Mouse (Mus musculus) neural tube, embryonic 14.5 days (tissue): ENCODE results near the gene Klhl3. TPM values are rescaled to one million over a fixed set of nuclear protein-coding genes. Genes with fewer than 3 reads are reported as not detected.
"Not testable (repeated sequence)": the region's sequence is repeated elsewhere in the genome, so short reads cannot be mapped to it uniquely, and the experiment has no call there.

Experiments used
- ATAC-seq: fragments of 200-750 bp; cut with Nextera tagmentation; 2 replicates; pipeline ENCODE4 v1.8.0; 2017; ENCODE audit warnings: low read depth, mild to moderate bottlenecking, moderate TSS enrichment, moderate library complexity
- H3K27ac ChIP-seq: fragments of 300-500 bp; sonication (generic); 2 replicates; pipeline ENCODE4 v1.5.1; 2014; ENCODE audit warnings: low read depth, mild to moderate bottlenecking, control low read depth, low read length, moderate library complexity, mixed read lengths
- H3K27me3 ChIP-seq: fragments of 300-500 bp; sonication (generic); 2 replicates; pipeline ENCODE4 v1.6.1; 2014; ENCODE audit warnings: low read length; ENCODE audit not compliant: control insufficient read depth, insufficient read depth
- H3K36me3 ChIP-seq: fragments of 300-500 bp; sonication (generic); 2 replicates; pipeline ENCODE4 v1.6.1; 2014; ENCODE audit warnings: low read length, mixed read lengths; ENCODE audit not compliant: control insufficient read depth, insufficient read depth
- H3K4me1 ChIP-seq: fragments of 300-500 bp; sonication (generic); 2 replicates; pipeline ENCODE4 v1.6.1; 2014; ENCODE audit warnings: low read length; ENCODE audit not compliant: control insufficient read depth, insufficient read depth
- H3K4me2 ChIP-seq: fragments of 300-500 bp; sonication (generic); 2 replicates; pipeline ENCODE4 v1.6.1; 2014; ENCODE audit warnings: mild to moderate bottlenecking, low read depth, low read length, control low read depth
- H3K4me3 ChIP-seq: fragments of 300-500 bp; sonication (generic); 2 replicates; pipeline ENCODE4 v1.5.1; 2014; ENCODE audit warnings: low read depth, low read length, control low read depth, mixed read lengths
- H3K9ac ChIP-seq: fragments of 300-500 bp; sonication (generic); replicated peaks from 2 replicates; pipeline ENCODE4 v1.6.1; 2014; ENCODE audit warnings: low read depth, mild to moderate bottlenecking, control low read depth, low read length, mixed read lengths
- H3K9me3 ChIP-seq: fragments of 300-500 bp; sonication (generic); 2 replicates; pipeline ENCODE4 v1.6.1; 2016; ENCODE audit warnings: low read length; ENCODE audit not compliant: control insufficient read depth
- WGBS: fragments of 180-500 bp; shearing (Covaris S2); extraction: QIAGEN DNeasy Blood & Tissue Kit; methylation state at CpG from one replicate; pipeline ENCODE4 v1.1.7; 2014; 5-methylcytosine and 5-hydroxymethylcytosine counted together
- polyA plus RNA-seq: library from polyadenylated mRNA; unstranded; fragments of >200 nt; fragmentation: Nextera tagmentation; extraction: Ambion mirVana; gene quantifications from 2 replicates; pipeline ENCODE4 v1.2.1, GENCODE M21; 2014

Klhl3 gene
- polyA plus RNA-seq, 1 experiment from 2014 or later, result 17.6 TPM

DNA sequence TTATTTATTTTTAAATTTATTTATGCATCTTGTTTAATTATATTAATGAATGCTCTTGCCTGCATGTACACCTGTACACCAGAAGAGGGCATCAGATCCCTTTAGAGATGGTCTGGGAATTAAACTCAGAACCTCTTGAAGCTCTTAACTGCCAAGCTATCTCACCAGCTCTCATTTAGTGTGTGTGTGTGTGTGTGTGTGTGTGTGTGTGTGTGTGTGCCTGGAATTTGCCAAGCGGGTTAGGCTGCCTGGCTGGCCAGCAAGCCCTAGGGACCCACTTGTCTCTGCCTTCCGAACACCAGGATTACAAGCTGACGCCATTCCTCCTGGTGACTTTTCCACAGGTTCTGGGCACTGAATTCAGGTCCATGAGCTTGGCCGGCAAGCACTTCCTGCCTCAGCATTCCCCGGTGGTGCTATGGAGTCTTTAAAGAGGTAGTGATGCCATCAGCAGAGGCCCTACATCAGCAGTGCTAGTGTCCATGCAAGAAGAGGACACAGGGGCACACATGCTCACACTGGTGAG is 35.7 kb upstream of the Klhl3 start:
- WGBS, result 35% methylated on average over 5 of the region's 5 CpGs
- Histone ChIP-seq H3K4me2 (peak overlapping the region; percentile 71), H3K36me3 (no peaks in the 10 kb centered on the region), H3K4me3 (peak overlapping the region; percentile 28; the same call in 1 of the 2 replicates), H3K9me3 (no peaks in the 10 kb centered on the region), H3K9ac (no peak overlapping the region), H3K27me3 (no peaks in the 10 kb centered on the region), H3K4me1 (no peaks in the 10 kb centered on the region), H3K27ac (no peak overlapping the region)
- peak; percentile 63 for ATAC-seq

GRCm38 (mm10) chr13:58148256-58148831 is 35.0 kb upstream of the Klhl3 start:
- no peak overlapping the region for H3K27ac ChIP-seq
- H3K4me1 ChIP-seq, result no peaks in the 10 kb centered on the region
- ATAC-seq, result peak; percentile 92
- peak overlapping the region; percentile 28 for H3K4me3 ChIP-seq
- peak overlapping the region; percentile 32; the same call in 1 of the 2 replicates for H3K9ac ChIP-seq
- no peaks in the 10 kb centered on the region for H3K36me3 ChIP-seq
- H3K4me2 ChIP-seq, result peak overlapping the region; percentile 71
- no peaks in the 10 kb centered on the region for H3K27me3 ChIP-seq
- H3K9me3 ChIP-seq, result no peaks in the 10 kb centered on the region
- 1% methylated on average over 17 of the region's 17 CpGs for WGBS

DNA sequence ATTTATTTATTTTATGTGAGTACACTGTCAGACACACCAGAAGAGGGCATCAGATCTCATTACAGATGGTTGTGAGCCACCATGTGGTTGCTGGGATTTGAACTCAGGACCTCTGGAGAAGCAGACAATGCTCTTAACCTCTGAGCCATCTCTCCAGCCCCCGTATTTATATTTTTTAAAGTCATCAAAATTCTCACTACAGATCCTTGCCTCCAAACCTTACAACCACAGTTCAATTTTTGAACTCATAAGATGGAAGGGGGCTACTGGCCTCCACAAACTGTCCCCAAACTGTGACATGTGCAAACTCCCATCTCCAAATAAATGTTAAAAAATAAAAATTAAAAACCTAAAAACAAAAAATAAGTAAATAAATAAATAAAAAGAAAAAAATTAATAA is 34.4 kb upstream of the Klhl3 start:
- no peak for ATAC-seq

GRCm38 (mm10) chr13:58146603-58147002 is 33.2 kb upstream of the Klhl3 start:
- not testable (repeated sequence) for H3K9me3 ChIP-seq, H3K4me2 ChIP-seq, H3K27me3 ChIP-seq, ATAC-seq, H3K27ac ChIP-seq, H3K36me3 ChIP-seq, H3K4me1 ChIP-seq, H3K4me3 ChIP-seq, H3K9ac ChIP-seq
- 95% methylated on average over 8 of the region's 8 CpGs for WGBS

More for the DNA sequence above, 34.4 kb upstream of the Klhl3 start:
- no peak overlapping the region for H3K27ac ChIP-seq
- H3K4me1 ChIP-seq, result no peaks in the 10 kb centered on the region
- WGBS, result 72% methylated on average over 1 of the region's 1 CpGs
- no peaks in the 10 kb centered on the region for H3K9me3 ChIP-seq
- H3K36me3 ChIP-seq, result no peaks in the 10 kb centered on the region
- H3K9ac ChIP-seq, result no peak overlapping the region
- no peaks in the 10 kb centered on the region for H3K27me3 ChIP-seq
- H3K4me3 ChIP-seq, result no peak overlapping the region
- no peak overlapping the region for H3K4me2 ChIP-seq

GRCm38 (mm10) chr13:58131692-58132091 is 18.3 kb upstream of the Klhl3 start:
- ATAC-seq, result no peak
- H3K27me3 ChIP-seq, result no peaks in the 10 kb centered on the region

DNA sequence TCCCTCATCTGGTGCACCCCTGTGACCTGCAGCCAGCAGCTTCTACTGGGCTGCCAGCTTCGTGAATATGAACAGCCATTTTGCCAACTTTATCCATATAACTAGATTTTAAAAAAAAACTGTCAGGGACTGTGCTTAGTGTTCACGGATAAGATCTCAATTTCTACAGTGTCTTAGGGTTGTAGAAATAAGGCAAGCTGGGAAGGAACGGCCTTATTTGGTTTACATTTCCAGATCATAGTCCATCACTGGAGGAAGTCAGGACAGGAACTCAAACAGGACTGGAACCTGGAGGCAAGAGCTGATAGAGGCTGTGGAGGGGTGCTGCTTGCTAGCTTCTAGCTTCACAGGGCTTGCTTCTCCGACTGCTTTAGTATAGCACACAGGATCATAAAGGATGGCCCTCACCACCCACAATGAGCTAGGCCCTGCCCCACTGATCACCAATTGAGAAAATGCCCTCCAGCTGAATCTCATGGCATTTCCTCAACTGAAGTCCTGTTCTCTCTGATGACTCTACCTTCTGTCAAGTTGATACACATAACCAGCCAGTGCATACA is 16.4 kb upstream of the Klhl3 start:
- Histone ChIP-seq H3K36me3 (0 out of 2 replicates have a peak, but pooled peaks cover 3% of the 10 kb centered on the region), H3K4me2 (peak overlapping the region; percentile 71), H3K27me3 (no peaks in the 10 kb centered on the region), H3K4me1 (peaks cover 20% of the 10 kb centered on the region), H3K27ac (peak overlapping the region; percentile 100), H3K9ac (peak overlapping the region; percentile 99), H3K9me3 (no peaks in the 10 kb centered on the region), H3K4me3 (peak overlapping the region; percentile 96)
- ATAC-seq, result no peak
- WGBS, result 31% methylated on average over 4 of the region's 4 CpGs

More at GRCm38 (mm10) chr13:58131692-58132091, 18.3 kb upstream of the Klhl3 start:
- Histone ChIP-seq H3K4me3 (no peak overlapping the region), H3K4me1 (peaks cover 7% of the 10 kb centered on the region; the same call in 1 of the 2 replicates), H3K9me3 (no peaks in the 10 kb centered on the region), H3K4me2 (no peak overlapping the region), H3K36me3 (no peaks in the 10 kb centered on the region), H3K27ac (no peak overlapping the region), H3K9ac (no peak overlapping the region)
- 63% methylated on average over 3 of the region's 3 CpGs for WGBS

GRCm38 (mm10) chr13:58128768-58129671 is 15.6 kb upstream of the Klhl3 start:
- peak; percentile 98 for ATAC-seq
- Histone ChIP-seq H3K36me3 (0 out of 2 replicates have a peak, but pooled peaks cover 3% of the 10 kb centered on the region), H3K4me3 (peak overlapping the region; percentile 96), H3K9me3 (no peaks in the 10 kb centered on the region), H3K27ac (peak overlapping the region; percentile 100), H3K4me2 (peak overlapping the region; percentile 71), H3K4me1 (peaks cover 20% of the 10 kb centered on the region), H3K27me3 (no peaks in the 10 kb centered on the region), H3K9ac (peak overlapping the region; percentile 99)
- WGBS, result under 1% methylated on average over 78 of the region's 83 CpGs

DNA sequence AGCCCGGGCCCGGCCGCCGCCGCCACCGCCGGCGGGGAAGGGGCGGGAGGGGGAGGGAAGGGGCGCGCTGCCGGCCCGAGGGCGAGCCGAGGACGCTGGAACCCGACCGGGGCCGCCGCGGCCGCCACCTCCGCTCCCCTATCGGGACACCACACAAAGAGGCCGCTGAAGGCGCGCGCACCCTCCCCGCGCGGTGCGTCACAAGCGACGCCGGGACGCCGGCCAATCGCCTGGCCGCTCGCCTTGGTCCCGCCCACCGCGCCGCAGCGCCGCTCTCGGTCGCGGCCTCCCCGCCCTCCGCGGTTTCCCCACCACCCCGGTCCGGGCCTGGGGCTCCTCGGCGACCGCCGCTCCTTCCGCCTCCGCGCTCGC is 15.0 kb upstream of the Klhl3 start, which contains the start of gene Hnrnpa0:
Gene Hnrnpa0 (minus strand): TSS at position 161 of the 372 bp plus-strand sequence.
- H3K27me3 ChIP-seq, result no peaks in the 10 kb centered on the region
- H3K4me1 ChIP-seq, result peaks cover 20% of the 10 kb centered on the region
- peak within 1 kb of the TSS; percentile 71 for H3K4me2 ChIP-seq
- H3K27ac ChIP-seq, result peak within 1 kb of the TSS; percentile 100
- WGBS, result 0% methylated on average over 9 of the region's 62 CpGs
- peak within 1 kb of the TSS; percentile 99 for H3K9ac ChIP-seq
- H3K36me3 ChIP-seq, result 0 out of 2 replicates have a peak, but pooled peaks cover 3% of the 10 kb centered on the region
- H3K9me3 ChIP-seq, result no peaks in the 10 kb centered on the region
- peak within 1 kb of the TSS; percentile 96 for H3K4me3 ChIP-seq
- ATAC-seq, result peak; percentile 95
